Mouse (Mus musculus): ENCODE results near the gene Cacnb4.

- TF ChIP-seq POLR2A (IDR thresholded peaks at IDR 0.05; ENCODE audit: insufficient read depth, low read length) (no peak), CTCF (IDR thresholded peaks at IDR 0.05; ENCODE audit: low read depth, low read length) (no peak)
Observed at GRCm38 (mm10) chr2:52426041-52426440, 250.6 kb downstream of the Cacnb4 start.

All from ES-Bruce4 (cell line).